Mouse (Mus musculus): ENCODE measurements around the gene Epha7.

Epha7 gene

GRCm38 (mm10) chr4:28899783-28900182 lies 86.9 kb downstream of the Epha7 start:
- DNase-seq (ENCODE audit: low spot score in 2 of 2), result no peak

GRCm38 (mm10) chr4:28901496-28901895 lies 88.6 kb downstream of the Epha7 start:
- no peak for DNase-seq (ENCODE audit: low spot score in 2 of 2)

GRCm38 (mm10) chr4:28902004-28902704 lies 89.2 kb downstream of the Epha7 start:
- DNase-seq (ENCODE audit: low spot score in 2 of 2), result no peak

GRCm38 (mm10) chr4:28906985-28907384 lies 94.1 kb downstream of the Epha7 start:
- no peak for DNase-seq (ENCODE audit: low spot score in 2 of 2)

- no peak for DNase-seq (ENCODE audit: low spot score in 2 of 2)
Measured at GRCm38 (mm10) chr4:28910127-28910526, 97.2 kb downstream of the Epha7 start.

DNA sequence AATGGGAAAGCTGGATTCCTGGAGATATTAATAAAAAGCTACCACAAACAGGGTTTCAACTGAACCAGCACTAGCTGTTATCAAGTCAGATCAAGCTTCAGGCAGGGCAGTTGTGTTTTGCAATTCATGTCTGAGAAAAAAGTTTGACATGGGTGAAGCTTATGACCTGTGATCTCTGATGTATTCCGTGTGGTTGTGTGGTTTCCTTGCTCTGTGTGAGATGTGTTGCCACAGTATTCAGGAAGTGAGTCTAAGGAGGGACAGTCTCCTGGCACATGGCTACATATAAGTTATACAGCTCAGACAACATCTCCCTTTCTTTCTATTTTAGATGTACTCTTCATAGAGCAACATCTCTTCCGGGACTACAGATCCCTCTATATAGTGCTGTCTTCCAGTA lies 99.1 kb downstream of the Epha7 start:
- no peak for DNase-seq (ENCODE audit: low spot score in 2 of 2)

DNA sequence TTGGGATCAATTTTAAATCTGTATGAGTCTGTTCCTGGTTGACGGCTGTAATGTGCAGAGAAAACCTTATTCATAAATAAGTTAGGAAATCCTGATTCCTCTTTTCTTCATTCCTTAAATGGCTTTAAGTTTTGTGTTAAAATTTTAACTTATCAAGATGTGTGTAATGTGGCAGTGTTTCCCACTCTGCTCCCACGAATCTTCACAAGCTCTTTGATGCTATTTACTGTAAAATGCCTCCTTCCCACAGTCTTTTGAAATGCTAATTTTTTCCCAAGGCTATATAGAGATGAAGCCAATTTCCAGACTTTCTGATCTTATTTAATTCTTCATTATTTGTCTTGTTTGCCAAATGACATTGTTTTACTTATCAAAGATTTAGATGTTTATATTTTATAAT lies 100.7 kb downstream of the Epha7 start:
- no peak for DNase-seq (ENCODE audit: low spot score in 2 of 2)

DNA sequence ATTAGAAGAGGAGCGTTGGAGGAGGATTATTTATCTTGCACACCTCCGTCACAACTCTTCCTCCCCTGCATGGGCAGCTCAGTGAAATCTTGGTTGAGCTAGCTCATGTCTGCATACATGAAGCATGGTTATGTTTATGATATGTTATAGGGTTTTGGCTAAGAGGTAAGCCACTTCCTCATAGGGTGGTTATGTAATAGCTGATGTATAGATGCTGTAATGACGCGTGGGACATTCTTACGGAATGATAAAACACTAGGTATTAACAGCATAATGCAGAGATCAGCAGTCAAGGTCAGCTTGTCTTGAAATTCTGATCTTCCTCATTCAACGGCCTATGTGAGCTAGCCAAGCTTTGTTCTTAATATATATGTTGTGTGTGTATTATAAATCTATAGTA lies 107.7 kb downstream of the Epha7 start:
- no peak for DNase-seq (ENCODE audit: low spot score in 2 of 2)

DNA sequence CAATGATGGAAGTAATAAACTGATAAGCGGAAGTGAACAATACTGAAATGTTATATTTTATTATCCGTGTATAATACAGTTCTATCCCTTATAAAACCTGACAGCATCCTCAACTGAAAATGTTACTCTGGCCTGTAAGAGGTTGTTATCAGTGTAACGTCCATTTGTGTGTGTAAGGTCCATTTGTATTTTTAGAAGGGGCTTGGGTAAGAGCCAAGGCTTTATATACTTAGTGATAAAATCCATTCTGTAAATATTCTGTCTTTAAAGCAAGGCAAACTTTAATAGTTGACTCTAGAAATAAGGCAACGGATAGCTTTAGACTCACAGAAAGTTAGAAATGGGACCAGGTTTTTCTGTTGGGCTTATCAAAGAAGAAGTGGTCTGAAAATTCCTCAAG lies 113.1 kb downstream of the Epha7 start:
- no peak for DNase-seq (ENCODE audit: low spot score in 2 of 2)

GRCm38 (mm10) chr4:28933431-28933830 lies 120.5 kb downstream of the Epha7 start:
- no peak for DNase-seq (ENCODE audit: low spot score in 2 of 2)

DNA sequence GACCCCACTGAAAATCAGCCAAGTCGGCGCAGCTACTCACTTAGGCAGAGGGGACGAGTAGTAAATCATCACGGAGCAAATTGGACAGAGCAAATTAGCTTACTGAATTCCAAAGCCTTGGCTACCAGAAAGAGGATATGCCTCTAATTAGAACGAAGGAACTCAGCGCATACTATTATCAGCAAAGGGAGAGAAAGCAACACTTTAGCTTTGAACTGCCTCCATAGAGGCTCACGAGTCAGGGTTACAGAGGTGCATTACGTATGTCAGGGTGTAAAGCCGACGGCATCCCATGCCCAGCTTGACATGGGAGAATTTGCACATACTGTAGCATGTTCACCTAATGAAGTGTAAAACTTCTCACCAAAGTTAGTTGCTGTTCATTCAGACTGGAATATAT lies 121.9 kb downstream of the Epha7 start:
- no peak for DNase-seq (ENCODE audit: low spot score in 2 of 2)

- DNase-seq (ENCODE audit: low spot score in 2 of 2), result no peak
Measured at GRCm38 (mm10) chr4:28935567-28935966, 122.6 kb downstream of the Epha7 start.

DNA sequence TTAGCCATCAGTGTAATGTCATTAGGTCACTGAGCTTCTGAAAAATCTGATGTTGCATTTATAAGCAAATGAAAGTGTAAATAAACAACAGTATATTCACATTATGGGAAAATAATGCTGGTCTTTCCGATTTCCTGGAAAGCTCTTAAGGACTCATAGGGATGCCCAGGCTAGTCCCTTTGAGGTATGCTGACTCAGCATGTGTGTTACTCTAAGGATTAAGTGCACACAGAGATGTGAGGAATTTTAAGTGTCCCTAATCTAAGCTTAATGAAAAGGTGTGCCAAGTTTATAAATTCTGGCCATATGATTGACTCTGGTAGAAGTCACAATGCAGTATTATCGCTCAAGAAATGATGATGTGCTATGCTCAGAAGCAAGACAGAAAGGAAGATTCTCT lies 127.8 kb downstream of the Epha7 start:
- no peak for DNase-seq (ENCODE audit: low spot score in 2 of 2)

DNA sequence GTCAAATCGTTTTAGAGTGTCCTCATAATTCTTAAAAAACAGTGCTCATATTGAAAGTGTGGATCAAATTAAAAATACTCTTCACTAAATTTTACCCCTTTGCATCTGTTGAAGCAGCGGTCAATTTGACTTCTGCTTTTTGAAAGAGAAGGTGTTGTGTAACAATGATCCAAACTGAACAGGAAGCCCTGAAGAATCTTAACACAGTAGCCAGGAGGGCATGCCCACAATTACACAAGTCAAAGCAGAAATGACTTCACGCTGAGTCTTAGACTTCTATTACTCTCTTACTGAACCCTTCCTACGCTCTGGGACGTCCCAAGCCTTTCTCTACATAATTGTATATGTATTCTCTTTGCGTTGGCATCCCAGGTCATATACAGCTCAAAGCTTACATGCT lies 131.3 kb downstream of the Epha7 start:
- DNase-seq (ENCODE audit: low spot score in 2 of 2), result no peak

DNA sequence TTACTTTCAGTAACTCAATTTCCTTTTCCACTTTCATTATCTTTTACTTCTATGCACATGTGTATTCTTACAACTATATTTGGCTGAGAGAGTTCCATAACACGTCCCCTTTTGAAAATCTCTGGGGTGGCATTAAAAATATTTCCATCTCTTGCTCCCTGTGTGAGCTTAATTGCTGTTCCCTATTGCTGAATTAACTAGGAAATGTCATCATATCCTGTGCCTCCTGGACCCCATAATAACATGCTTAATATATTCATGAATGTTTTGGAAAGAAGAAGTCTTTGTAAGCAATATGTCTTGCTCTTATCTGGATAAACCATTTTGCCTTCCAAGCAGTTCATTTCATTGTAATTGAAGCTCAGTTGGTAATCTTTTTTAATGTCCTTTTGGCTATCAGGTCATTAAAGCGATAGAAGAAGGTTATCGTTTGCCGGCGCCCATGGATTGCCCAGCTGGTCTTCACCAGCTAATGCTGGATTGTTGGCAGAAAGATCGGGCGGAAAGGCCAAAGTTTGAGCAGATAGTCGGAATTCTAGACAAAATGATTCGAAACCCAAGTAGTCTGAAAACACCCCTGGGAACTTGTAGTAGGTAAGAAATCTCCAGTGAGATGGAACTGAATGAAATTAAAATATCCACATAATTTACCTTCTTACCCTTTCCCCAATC lies 148.1 kb downstream of the Epha7 start:
- DNase-seq (ENCODE audit: low spot score in 2 of 2), result no peak

- DNase-seq (ENCODE audit: low spot score in 2 of 2), result no peak
Measured at GRCm38 (mm10) chr4:28967584-28968315, 154.8 kb downstream of the Epha7 start.

DNA sequence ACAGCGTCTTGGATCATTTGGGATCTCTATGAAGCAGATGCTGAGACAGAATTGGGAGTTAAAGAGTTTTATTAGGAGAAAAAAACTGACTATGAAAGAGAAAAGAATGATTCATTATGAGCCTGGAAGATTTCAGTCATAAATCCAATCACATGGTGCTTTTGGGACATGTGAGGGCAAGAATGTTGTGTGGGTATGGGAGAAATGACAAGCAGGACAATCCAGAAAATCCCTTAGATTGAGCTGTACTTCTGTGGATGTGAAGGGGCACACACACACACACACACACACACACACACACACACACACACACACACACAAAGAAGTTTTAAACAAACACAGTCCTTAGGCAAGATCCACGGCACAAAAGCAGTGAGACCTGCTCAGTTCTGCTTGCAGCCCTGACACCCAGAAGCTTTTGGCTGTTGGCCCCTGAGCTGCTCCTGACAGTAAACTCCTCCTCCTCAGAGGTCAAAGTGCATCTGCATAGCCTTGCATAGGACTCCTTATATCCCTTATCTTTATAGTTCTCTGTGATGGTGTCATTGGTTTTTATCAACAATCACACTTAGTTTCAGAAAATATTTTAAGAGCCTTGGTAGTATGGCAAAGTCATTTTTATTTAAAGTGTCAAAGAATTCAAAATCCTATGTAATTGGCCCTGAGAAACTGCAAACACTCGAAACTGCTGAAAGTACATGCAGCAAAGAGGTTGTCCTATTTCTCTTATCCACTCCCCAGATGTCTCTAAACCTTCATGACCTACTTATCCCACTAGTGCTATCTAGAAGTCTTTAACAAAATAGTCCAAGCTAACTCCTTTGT lies 185.7 kb downstream of the Epha7 start:
- no peak for DNase-seq (ENCODE audit: low spot score in 2 of 2)

DNA sequence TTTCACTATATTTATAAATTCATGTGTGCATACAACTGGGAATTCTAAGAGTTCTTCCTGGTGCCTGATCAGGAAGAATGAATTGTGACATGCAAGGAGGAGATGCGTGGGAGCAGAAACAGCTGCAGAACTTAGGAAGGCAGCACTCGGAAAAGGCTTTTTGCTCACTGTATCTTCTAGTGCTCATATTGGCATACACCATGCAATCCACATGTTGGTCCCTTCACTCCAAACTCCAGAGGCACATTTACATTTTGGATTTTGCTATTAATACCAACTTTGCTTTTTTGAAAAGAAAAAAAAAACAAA lies 186.3 kb downstream of the Epha7 start:
- no peak for DNase-seq (ENCODE audit: low spot score in 2 of 2)

DNA sequence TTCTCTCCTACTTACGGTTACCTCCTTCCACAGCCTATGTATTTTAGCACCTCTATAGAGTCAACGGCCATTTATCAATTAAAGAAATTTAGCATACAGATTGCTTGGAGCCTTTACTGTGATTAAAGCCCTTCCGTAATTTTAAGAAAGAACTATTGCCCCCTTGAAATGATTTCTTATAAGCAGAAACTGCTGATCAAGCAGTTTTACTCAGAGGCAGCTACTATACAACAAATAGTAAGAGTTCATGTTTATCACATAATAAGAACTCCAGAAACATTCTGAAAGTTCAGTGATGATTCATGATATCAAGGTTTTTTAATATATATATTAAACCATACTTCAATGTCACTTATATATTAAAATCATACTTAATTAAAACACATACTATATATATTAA lies 197.4 kb downstream of the Epha7 start:
- no peak for DNase-seq (ENCODE audit: low spot score in 2 of 2)

All from natural killer cell, adult 2 months (primary cell).